Mouse (Mus musculus): ENCODE results near the gene Aoah. TPM values are rescaled to one million over a fixed set of nuclear protein-coding genes. Genes with fewer than 3 reads are reported as not detected.
A peak's percentile ranks its signal among the peaks of the same experiment; 100 is the strongest.

The Aoah gene
- polyA plus RNA-seq, 1 experiment = 0.23 TPM

- no peak overlapping the region for H3K4me3 ChIP-seq (ENCODE audit: insufficient read depth, low read length)
- H3K27ac ChIP-seq (ENCODE audit: insufficient read depth, low read length) = no peak overlapping the region
- TF ChIP-seq CTCF (IDR thresholded peaks at IDR 0.05; ENCODE audit: borderline replicate concordance, insufficient read depth, low read length) (no peak), POLR2A (IDR thresholded peaks at IDR 0.05; ENCODE audit: low read depth, low read length) (no peak)
- H3K4me1 ChIP-seq (ENCODE audit: control insufficient read depth, insufficient read depth, low read length) = no peaks in the 10 kb centered on the region
These were observed 107.8 kb downstream of the Aoah start for GRCm38 (mm10) chr13:20901634-20902135.

GRCm38 (mm10) chr13:20904118-20904517 lies 110.2 kb downstream of the Aoah start:
- no peaks in the 10 kb centered on the region for H3K4me1 ChIP-seq (ENCODE audit: control insufficient read depth, insufficient read depth, low read length)
- H3K4me3 ChIP-seq (ENCODE audit: insufficient read depth, low read length) = no peak overlapping the region
- TF ChIP-seq CTCF (IDR thresholded peaks at IDR 0.05; ENCODE audit: borderline replicate concordance, insufficient read depth, low read length) = no peak
- no peak for TF ChIP-seq POLR2A (IDR thresholded peaks at IDR 0.05; ENCODE audit: low read depth, low read length)
- no peak overlapping the region for H3K27ac ChIP-seq (ENCODE audit: insufficient read depth, low read length)

- no peaks in the 10 kb centered on the region for H3K4me1 ChIP-seq (ENCODE audit: control insufficient read depth, insufficient read depth, low read length)
- no peak for TF ChIP-seq CTCF (IDR thresholded peaks at IDR 0.05; ENCODE audit: borderline replicate concordance, insufficient read depth, low read length)
- TF ChIP-seq POLR2A (IDR thresholded peaks at IDR 0.05; ENCODE audit: low read depth, low read length) = no peak
- no peak overlapping the region for H3K27ac ChIP-seq (ENCODE audit: insufficient read depth, low read length)
- no peak overlapping the region for H3K4me3 ChIP-seq (ENCODE audit: insufficient read depth, low read length)
These were observed 111.3 kb downstream of the Aoah start for GRCm38 (mm10) chr13:20905195-20905594.

- TF ChIP-seq CTCF (IDR thresholded peaks at IDR 0.05; ENCODE audit: borderline replicate concordance, insufficient read depth, low read length) (no peak), POLR2A (IDR thresholded peaks at IDR 0.05; ENCODE audit: low read depth, low read length) (no peak)
- H3K27ac ChIP-seq (ENCODE audit: insufficient read depth, low read length) = no peak overlapping the region
These were observed 123.0 kb downstream of the Aoah start for GRCm38 (mm10) chr13:20916698-20917511.

GRCm38 (mm10) chr13:20920401-20920800 lies 126.5 kb downstream of the Aoah start:
- H3K4me3 ChIP-seq (ENCODE audit: insufficient read depth, low read length) = no peak overlapping the region
- TF ChIP-seq CTCF (IDR thresholded peaks at IDR 0.05; ENCODE audit: borderline replicate concordance, insufficient read depth, low read length) (no peak), POLR2A (IDR thresholded peaks at IDR 0.05; ENCODE audit: low read depth, low read length) (no peak)
- H3K4me1 ChIP-seq (ENCODE audit: control insufficient read depth, insufficient read depth, low read length) = no peaks in the 10 kb centered on the region
- H3K27ac ChIP-seq (ENCODE audit: insufficient read depth, low read length) = no peak overlapping the region

More at GRCm38 (mm10) chr13:20916698-20917511, 123.0 kb downstream of the Aoah start:
- no peak overlapping the region for H3K4me3 ChIP-seq (ENCODE audit: insufficient read depth, low read length)
- no peaks in the 10 kb centered on the region for H3K4me1 ChIP-seq (ENCODE audit: control insufficient read depth, insufficient read depth, low read length)

- Histone ChIP-seq H3K4me3 (ENCODE audit: insufficient read depth, low read length) (no peak overlapping the region), H3K27ac (ENCODE audit: insufficient read depth, low read length) (no peak overlapping the region), H3K4me1 (ENCODE audit: control insufficient read depth, insufficient read depth, low read length) (no peaks in the 10 kb centered on the region)
- TF ChIP-seq CTCF (IDR thresholded peaks at IDR 0.05; ENCODE audit: borderline replicate concordance, insufficient read depth, low read length) (no peak), POLR2A (IDR thresholded peaks at IDR 0.05; ENCODE audit: low read depth, low read length) (no peak)
These were observed 142.1 kb downstream of the Aoah start for GRCm38 (mm10) chr13:20936016-20936415.

GRCm38 (mm10) chr13:20937452-20937851 lies 143.5 kb downstream of the Aoah start:
- TF ChIP-seq CTCF (IDR thresholded peaks at IDR 0.05; ENCODE audit: borderline replicate concordance, insufficient read depth, low read length) (peak; percentile 41; the same call in 1 of the 2 replicates), POLR2A (IDR thresholded peaks at IDR 0.05; ENCODE audit: low read depth, low read length) (no peak)
- no peak overlapping the region for H3K27ac ChIP-seq (ENCODE audit: insufficient read depth, low read length)
- H3K4me1 ChIP-seq (ENCODE audit: control insufficient read depth, insufficient read depth, low read length) = no peaks in the 10 kb centered on the region
- no peak overlapping the region for H3K4me3 ChIP-seq (ENCODE audit: insufficient read depth, low read length)

- Histone ChIP-seq H3K27ac (ENCODE audit: insufficient read depth, low read length) (no peak overlapping the region), H3K4me3 (ENCODE audit: insufficient read depth, low read length) (no peak overlapping the region), H3K4me1 (ENCODE audit: control insufficient read depth, insufficient read depth, low read length) (no peaks in the 10 kb centered on the region)
- TF ChIP-seq POLR2A (IDR thresholded peaks at IDR 0.05; ENCODE audit: low read depth, low read length) = no peak
- TF ChIP-seq CTCF (IDR thresholded peaks at IDR 0.05; ENCODE audit: borderline replicate concordance, insufficient read depth, low read length) = no peak
These were observed 145.2 kb downstream of the Aoah start for GRCm38 (mm10) chr13:20939099-20939498.

GRCm38 (mm10) chr13:20940389-20940788 lies 146.5 kb downstream of the Aoah start:
- H3K27ac ChIP-seq (ENCODE audit: insufficient read depth, low read length) = no peak overlapping the region
- no peak overlapping the region for H3K4me3 ChIP-seq (ENCODE audit: insufficient read depth, low read length)
- TF ChIP-seq POLR2A (IDR thresholded peaks at IDR 0.05; ENCODE audit: low read depth, low read length) = no peak
- TF ChIP-seq CTCF (IDR thresholded peaks at IDR 0.05; ENCODE audit: borderline replicate concordance, insufficient read depth, low read length) = no peak
- no peaks in the 10 kb centered on the region for H3K4me1 ChIP-seq (ENCODE audit: control insufficient read depth, insufficient read depth, low read length)

GRCm38 (mm10) chr13:20941707-20942106 lies 147.8 kb downstream of the Aoah start:
- Histone ChIP-seq H3K4me3 (ENCODE audit: insufficient read depth, low read length) (no peak overlapping the region), H3K27ac (ENCODE audit: insufficient read depth, low read length) (no peak overlapping the region), H3K4me1 (ENCODE audit: control insufficient read depth, insufficient read depth, low read length) (no peaks in the 10 kb centered on the region)
- no peak for TF ChIP-seq POLR2A (IDR thresholded peaks at IDR 0.05; ENCODE audit: low read depth, low read length)
- TF ChIP-seq CTCF (IDR thresholded peaks at IDR 0.05; ENCODE audit: borderline replicate concordance, insufficient read depth, low read length) = no peak

Measured in embryonic fibroblast, embryonic 13.5 days (primary cell).